8 mouse cellular contexts compared by ENCODE assay signal in genomic region chr15:99819109-99819440, GRCm38 (mm10). TPM values are rescaled to one million over a fixed set of nuclear protein-coding genes. Genes with fewer than 3 reads are reported as not detected.
A peak's percentile ranks its signal among the peaks of the same experiment; 100 is the strongest.
DNase-seq lines count a peak whose midpoint lies in the region; ATAC-seq and TF ChIP-seq lines count a peak whose summit lies in the region.

No protein-coding gene starts in this region.

- no peak for TF ChIP-seq CTCF in thymus, adult 2 months (IDR thresholded peaks at IDR 0.05; ENCODE audit: borderline replicate concordance, control insufficient read depth, extremely low read depth, insufficient read depth, low read length, poor library complexity)

- no peak for ATAC-seq in liver, embryonic 15.5 days (ENCODE audit: insufficient read depth)
- ATAC-seq in cerebellum, adult (ENCODE audit: insufficient number of reproducible peaks, low FRiP score, low TSS enrichment), result no peak

- no peak overlapping the region for H3K9ac ChIP-seq in liver, embryonic 15.5 days

- H3K27ac ChIP-seq in heart, embryonic 10.5 days, result peak overlapping the region; percentile 88
- peak overlapping the region; percentile 27; the same call in 1 of the 2 replicates for H3K27ac ChIP-seq in thymus, adult 2 months (ENCODE audit: control insufficient read depth, insufficient read depth, low read length)
- peak overlapping the region; percentile 52; the same call in 1 of the 2 replicates for H3K27ac ChIP-seq in liver, embryonic 15.5 days (replicated peaks)

- no peaks in the 10 kb centered on the region for H3K9me3 ChIP-seq in heart, embryonic 10.5 days
- no peaks in the 10 kb centered on the region for H3K9me3 ChIP-seq in liver, embryonic 15.5 days (replicated peaks)

- 17% methylated on average over 6 of the region's 6 CpGs for WGBS in heart, embryonic 10.5 days
- 80% methylated on average over 6 of the region's 6 CpGs for WGBS in thymus, adult 2 months
- 38% methylated on average over 6 of the region's 6 CpGs for WGBS in liver, embryonic 15.5 days (ENCODE audit: insufficient replicate concordance)

- peak overlapping the region; percentile 60 for H3K4me3 ChIP-seq in heart, embryonic 10.5 days
- H3K4me3 ChIP-seq in thymus, adult 2 months (ENCODE audit: control insufficient read depth, insufficient read depth, low read length), result peak overlapping the region; percentile 14; the same call in 1 of the 2 replicates
- H3K4me3 ChIP-seq in liver, embryonic 15.5 days (replicated peaks), result peak overlapping the region; percentile 42

- no peak for TF ChIP-seq POLR2A in thymus, adult 2 months (IDR thresholded peaks at IDR 0.05; ENCODE audit: control insufficient read depth, extremely low read depth, insufficient read depth, low read length, poor library complexity)

- peaks cover 22% of the 10 kb centered on the region for H3K36me3 ChIP-seq in heart, embryonic 10.5 days
- no peaks in the 10 kb centered on the region for H3K36me3 ChIP-seq in thymus, adult 2 months (ENCODE audit: control insufficient read depth, insufficient read depth, low read length)
- peaks cover 4% of the 10 kb centered on the region; the same call in 1 of the 2 replicates for H3K36me3 ChIP-seq in liver, embryonic 15.5 days (replicated peaks)

- peaks cover 27% of the 10 kb centered on the region for H3K4me1 ChIP-seq in heart, embryonic 10.5 days
- H3K4me1 ChIP-seq in thymus, adult 2 months (replicated peaks; ENCODE audit: control insufficient read depth, insufficient read depth, low read length), result no peaks in the 10 kb centered on the region
- no peaks in the 10 kb centered on the region; the same call in 1 of the 2 replicates for H3K4me1 ChIP-seq in liver, embryonic 15.5 days (replicated peaks)

- DNase-seq in heart, embryonic 10.5 days (ENCODE audit: low spot score), result no peak
- no peak for DNase-seq in heart, adult 18-20 months
- no peak for DNase-seq in thymus, adult 2 months
- no peak for DNase-seq in thymus, postnatal 10 days (ENCODE audit: low spot score in 2 of 2)
- no peak for DNase-seq in adipocyte (ENCODE audit: low spot score)
- DNase-seq in urinary bladder, postnatal 25 days (ENCODE audit: low spot score), result no peak

- H3K27me3 ChIP-seq in heart, embryonic 10.5 days (ENCODE audit: insufficient read depth, poor library complexity, severe bottlenecking), result no peaks in the 10 kb centered on the region
- no peaks in the 10 kb centered on the region for H3K27me3 ChIP-seq in thymus, adult 2 months (ENCODE audit: control insufficient read depth, insufficient read depth, low read length)
- no peaks in the 10 kb centered on the region for H3K27me3 ChIP-seq in liver, embryonic 15.5 days

- H3K4me2 ChIP-seq in liver, embryonic 15.5 days, result peak overlapping the region; percentile 43

RNA-seq across cellular contexts. Expression of gene Cers5, which starts 46.4 kb away (rescaled TPM):
- 56.5 and 60.3 TPM in 2 replicates for polyA plus RNA-seq in heart, embryonic 10.5 days (2016; fragmentation: Nextera tagmentation; extraction: Ambion mirVana)
- total RNA-seq in heart, adult 18-20 months (2021), result 10 to 100 TPM; 16.6 to 19.9 TPM
- polyA plus RNA-seq in thymus, adult 2 months (2012; rRNA removed), result 48.1 and 59.8 TPM in 2 replicates
- polyA plus RNA-seq in liver, embryonic 15.5 days (2015; fragmentation: Nextera tagmentation; extraction: Ambion mirVana), result 8.1 and 9.5 TPM in 2 replicates

RNA-seq across cellular contexts. Expression of gene Lima1, which starts 56.2 kb away (rescaled TPM):
- 25.9 and 29.4 TPM in 2 replicates for polyA plus RNA-seq in heart, embryonic 10.5 days (2016; fragmentation: Nextera tagmentation; extraction: Ambion mirVana)
- 10 to 100 TPM; 14.3 to 16.1 TPM for total RNA-seq in heart, adult 18-20 months (2021)
- polyA plus RNA-seq in thymus, adult 2 months (2012; rRNA removed), result 11.0 and 12.3 TPM in 2 replicates
- 10.0 and 10.3 TPM in 2 replicates for polyA plus RNA-seq in liver, embryonic 15.5 days (2015; fragmentation: Nextera tagmentation; extraction: Ambion mirVana)

Comparison
In these comparisons a context has a peak if more than half of its experiments do, and no peak if none do; other contexts are left out.
1. H3K27ac ChIP-seq: peak in every context shown above with its lines; median percentile 88 in heart, embryonic 10.5 days; 52 in liver, embryonic 15.5 days; 27 in thymus, adult 2 months.